Mouse (Mus musculus) spleen, adult 2 months (tissue): ENCODE data around the gene Gprin2.

Experiments used
- CTCF ChIP-seq: fragments of 200-500 bp; IDR thresholded peaks from 2 replicates; pipeline ENCODE4 v1.5.1; 2011; ENCODE audit warnings: mild to moderate bottlenecking, inconsistent platforms; ENCODE audit not compliant: insufficient read depth, insufficient read length, insufficient replicate concordance; ENCODE audit errors: extremely low read depth
- POLR2A ChIP-seq: fragments of 200-500 bp; IDR thresholded peaks from 2 replicates; pipeline ENCODE4 v1.6.1; 2011; ENCODE audit warnings: low read depth, low read length, inconsistent platforms

- TF ChIP-seq POLR2A (no peak), CTCF (no peak)
Observed at GRCm38 (mm10) chr14:34142316-34142715, 59.1 kb downstream of the Gprin2 start.
